In genomic region chr9:47625621-47626210, GRCm38 (mm10) we compare ENCODE assay signal across 11 mouse cellular contexts.
DNase-seq lines count a peak whose midpoint lies in the region; ATAC-seq and TF ChIP-seq lines count a peak whose summit lies in the region.
"Had no signal": no experiment of that assay in that cellular context is flagged by ENCODE, and none has a peak within 500 bp of the region (broad histone marks: within the 10 kb centered on the region; RNA-seq: fewer than 3 reads in every experiment).

No protein-coding gene starts in this region.

- peaks cover 10% of the 10 kb centered on the region for H3K4me1 ChIP-seq in heart, embryonic 16.5 days (ENCODE audit: control insufficient read depth, insufficient read depth, low read length)
- peaks cover 10% of the 10 kb centered on the region for H3K4me1 ChIP-seq in liver, adult 2 months (ENCODE audit: control insufficient read depth, insufficient read depth, low read length)
- peaks cover 8% of the 10 kb centered on the region; the same call in 1 of the 2 replicates for H3K4me1 ChIP-seq in liver, embryonic 12.5 days
- peaks cover 6% of the 10 kb centered on the region for H3K4me1 ChIP-seq in olfactory bulb, adult 2 months (ENCODE audit: control insufficient read depth, insufficient read depth, low read length)
- H3K4me1 ChIP-seq: megakaryocyte, embryonic 14.5 days had no signal

- H3K4me2 ChIP-seq in heart, embryonic 16.5 days (ENCODE audit: low read depth, low read length): no peak overlapping the region
- no peak overlapping the region for H3K4me2 ChIP-seq in liver, embryonic 12.5 days
- H3K4me2 ChIP-seq: forebrain, embryonic 15.5 days; limb, embryonic 12.5 days had no signal

- TF ChIP-seq CTCF in liver, adult 2 months (IDR thresholded peaks at IDR 0.05; ENCODE audit: low read depth, low read length): no peak
- TF ChIP-seq CTCF in C2C12 (IDR thresholded peaks at IDR 0.05; ENCODE audit: control insufficient read depth, insufficient read depth, insufficient read length): no peak
- no peak for TF ChIP-seq CTCF in olfactory bulb, adult 2 months (IDR thresholded peaks at IDR 0.05; ENCODE audit: insufficient read depth, low read depth, low read length)

- H3K27ac ChIP-seq in heart, embryonic 16.5 days (ENCODE audit: low read length): no peak overlapping the region
- H3K27ac ChIP-seq in liver, adult 2 months (replicated peaks; ENCODE audit: insufficient read depth, low read depth, low read length): peak overlapping the region; percentile 68
- H3K27ac ChIP-seq in liver, embryonic 12.5 days: no peak overlapping the region
- 0 out of 2 replicates have a peak overlapping the region, but pooled peaks have one; percentile 2 for H3K27ac ChIP-seq in olfactory bulb, adult 2 months (ENCODE audit: insufficient read depth, low read depth, low read length)
- H3K27ac ChIP-seq: forebrain, embryonic 15.5 days; hindbrain, embryonic 10.5 days; limb, embryonic 12.5 days had no signal

- 0 out of 2 replicates have a peak, but pooled peaks have one; percentile 23 for ATAC-seq in heart, embryonic 16.5 days (replicated peaks; ENCODE audit: extremely low read depth, insufficient read depth, low FRiP score)
- ATAC-seq in liver, embryonic 12.5 days: no peak
- ATAC-seq in megakaryocyte, adult 5-6 weeks (ENCODE audit: poor library complexity, severe bottlenecking): no peak
- ATAC-seq: forebrain, embryonic 15.5 days had no signal

- peaks cover 8% of the 10 kb centered on the region; the same call in 1 of the 2 replicates for H3K79me2 ChIP-seq in liver, adult 2 months (ENCODE audit: control insufficient read depth, insufficient read depth, low read length)
- peaks cover 88% of the 10 kb centered on the region for H3K79me2 ChIP-seq in C2C12 (ENCODE audit: control insufficient read depth, insufficient read depth)

- 0 out of 2 replicates have a peak, but pooled peaks cover 4% of the 10 kb centered on the region for H3K9me3 ChIP-seq in heart, embryonic 16.5 days (replicated peaks; ENCODE audit: control insufficient read depth, low read length)
- no peaks in the 10 kb centered on the region for H3K9me3 ChIP-seq in liver, embryonic 12.5 days (replicated peaks)
- H3K9me3 ChIP-seq: forebrain, embryonic 15.5 days; hindbrain, embryonic 10.5 days; limb, embryonic 12.5 days had no signal

- no peak overlapping the region for H3ac ChIP-seq in C2C12 (ENCODE audit: control insufficient read depth, insufficient read length, low read depth)

- DNase-seq in heart, postnatal 25 days (ENCODE audit: low spot score): no peak
- DNase-seq in liver, adult 2 months (ENCODE audit: extremely low read depth, low read depth, low spot score): no peak

- H3K9ac ChIP-seq in heart, embryonic 16.5 days (ENCODE audit: low read length): no peak overlapping the region
- H3K9ac ChIP-seq in liver, adult 2 months (ENCODE audit: low read depth, low read length): no peak overlapping the region
- no peak overlapping the region for H3K9ac ChIP-seq in liver, embryonic 12.5 days
- H3K9ac ChIP-seq: forebrain, embryonic 15.5 days; limb, embryonic 12.5 days had no signal

- H3K36me3 ChIP-seq in heart, embryonic 16.5 days (ENCODE audit: control insufficient read depth, insufficient read depth): no peaks in the 10 kb centered on the region
- no peaks in the 10 kb centered on the region for H3K36me3 ChIP-seq in liver, adult 2 months (ENCODE audit: control insufficient read depth, insufficient read depth, low read length)
- no peaks in the 10 kb centered on the region for H3K36me3 ChIP-seq in liver, embryonic 12.5 days
- H3K36me3 ChIP-seq in C2C12 (ENCODE audit: control insufficient read depth, insufficient read depth): no peaks in the 10 kb centered on the region
- H3K36me3 ChIP-seq: forebrain, embryonic 15.5 days; hindbrain, embryonic 10.5 days; limb, embryonic 12.5 days had no signal

- H3K4me3 ChIP-seq in heart, embryonic 16.5 days (ENCODE audit: low read length): no peak overlapping the region
- H3K4me3 ChIP-seq in liver, adult 2 months (ENCODE audit: insufficient read depth, low read depth, low read length): no peak overlapping the region
- no peak overlapping the region for H3K4me3 ChIP-seq in liver, embryonic 12.5 days
- no peak overlapping the region for H3K4me3 ChIP-seq in C2C12 (ENCODE audit: insufficient read depth, poor library complexity, severe bottlenecking)
- no peak overlapping the region for H3K4me3 ChIP-seq in olfactory bulb, adult 2 months (ENCODE audit: insufficient read depth, low read depth, low read length)
- H3K4me3 ChIP-seq: forebrain, embryonic 15.5 days; hindbrain, embryonic 10.5 days; limb, embryonic 12.5 days; megakaryocyte, embryonic 14.5 days had no signal

- intact Hi-C loops in heart, postnatal 25 days (cut with DNase I): no loop called here

- WGBS in heart, embryonic 16.5 days: 82% methylated on average over 7 of the region's 7 CpGs
- 54% methylated on average over 7 of the region's 7 CpGs for WGBS in liver, adult 2 months
- 65% methylated on average over 7 of the region's 7 CpGs for WGBS in liver, embryonic 12.5 days (ENCODE audit: insufficient replicate concordance)
- WGBS in olfactory bulb, adult 2 months: 79% methylated on average over 7 of the region's 7 CpGs

- H3K79me3 ChIP-seq in C2C12 (ENCODE audit: low read depth): peaks cover 63% of the 10 kb centered on the region

- TF ChIP-seq POLR2A in liver, adult 2 months (IDR thresholded peaks at IDR 0.05; ENCODE audit: extremely low read depth, insufficient read depth, low read length): no peak
- TF ChIP-seq POLR2A in olfactory bulb, adult 2 months (IDR thresholded peaks at IDR 0.05; ENCODE audit: insufficient read depth, low read depth, low read length): no peak

- no peaks in the 10 kb centered on the region for H3K27me3 ChIP-seq in heart, embryonic 16.5 days (ENCODE audit: control insufficient read depth, insufficient read depth, low read length)
- H3K27me3 ChIP-seq in liver, adult 2 months (ENCODE audit: control insufficient read depth, insufficient read depth, low read length): no peaks in the 10 kb centered on the region
- H3K27me3 ChIP-seq in liver, embryonic 12.5 days (replicated peaks): no peaks in the 10 kb centered on the region
- H3K27me3 ChIP-seq in C2C12 (ENCODE audit: control insufficient read depth, insufficient read depth, insufficient read length): no peaks in the 10 kb centered on the region
- H3K27me3 ChIP-seq: forebrain, embryonic 15.5 days; limb, embryonic 12.5 days; megakaryocyte, embryonic 14.5 days had no signal

TF ChIP-seq in C2C12, 6 proteins besides CTCF, POLR2A, EP300 and RAD21:
- peak; percentile 18 for TF ChIP-seq MYOD1 (IDR thresholded peaks at IDR 0.05; ENCODE audit: control insufficient read depth, insufficient read length, low read depth)
- peak; percentile 37 for TF ChIP-seq FOSL1 (IDR thresholded peaks at IDR 0.05; ENCODE audit: insufficient read depth, low read length, poor library complexity, severe bottlenecking)
- TF ChIP-seq MAX (IDR thresholded peaks at IDR 0.05): peak; percentile 51
- TF ChIP-seq MYOG (IDR thresholded peaks at IDR 0.05; ENCODE audit: control insufficient read depth, extremely low read depth, insufficient read length): no peak
- TF ChIP-seq USF1 (IDR thresholded peaks at IDR 0.05; ENCODE audit: low read depth): peak; percentile 49
- no peak for TF ChIP-seq CEBPB (IDR thresholded peaks at IDR 0.05; ENCODE audit: low read depth)

Comparison
In these comparisons a context has a peak if more than half of its experiments do, and no peak if none do; other contexts are left out.
1. H3K27ac ChIP-seq: peak in liver, adult 2 months (single experiment) and olfactory bulb, adult 2 months (single experiment); none in heart, embryonic 16.5 days (single experiment) and liver, embryonic 12.5 days (single experiment).